Mouse (Mus musculus): ENCODE measurements around the gene Rin1. TPM values are rescaled to one million over a fixed set of nuclear protein-coding genes. Genes with fewer than 3 reads are reported as not detected.
A peak's percentile ranks its signal among the peaks of the same experiment; 100 is the strongest.

Gene Rin1
- polyA plus RNA-seq, 1 experiment from 2014 or later, result 4.8 TPM

DNA sequence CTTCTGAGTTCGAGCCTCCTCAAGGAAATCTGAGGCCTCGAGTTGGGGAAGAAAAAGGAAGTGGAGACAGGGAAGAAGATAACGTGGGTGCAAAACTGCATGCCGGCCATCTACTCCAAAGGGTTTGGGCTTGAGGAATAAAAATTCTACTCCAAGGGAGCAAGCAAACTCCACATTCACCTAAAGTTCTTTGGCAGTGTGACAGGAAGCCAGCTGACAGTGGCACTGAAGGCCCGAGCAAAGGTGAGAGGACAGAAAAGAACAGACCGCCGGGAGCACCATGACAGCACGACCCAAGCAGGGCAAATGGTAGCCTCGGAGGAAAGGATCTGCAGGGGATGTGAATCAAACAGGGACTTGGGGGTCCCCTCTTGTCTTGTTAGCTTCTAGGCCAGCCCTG, 55.8 kb downstream of the Rin1 start:
- peak overlapping the region; percentile 93 for H3K4me2 ChIP-seq (replicated peaks; ENCODE audit: low read depth, low read length)
- H3K4me3 ChIP-seq (ENCODE audit: low read length), result peak overlapping the region; percentile 88
- H3K4me1 ChIP-seq (ENCODE audit: insufficient read depth, low read length), result peaks cover 28% of the 10 kb centered on the region
- no peak for ATAC-seq (ENCODE audit: low FRiP score, low TSS enrichment)
- H3K27ac ChIP-seq (ENCODE audit: low read length), result peak overlapping the region; percentile 93
- H3K27me3 ChIP-seq (ENCODE audit: insufficient read depth, low read length), result no peaks in the 10 kb centered on the region
- H3K9me3 ChIP-seq (ENCODE audit: low read length), result no peaks in the 10 kb centered on the region
- H3K9ac ChIP-seq (replicated peaks; ENCODE audit: low read length), result peak overlapping the region; percentile 94
- 5% methylated on average over 9 of the region's 9 CpGs for WGBS
- peaks cover 61% of the 10 kb centered on the region for H3K36me3 ChIP-seq (ENCODE audit: insufficient read depth, low read length)

Other genes with a start within 250 kb of the Rin1 start
- 30.4 and 41.6 TPM in 2 replicates for gene Gm21992, start 238.9 kb upstream of the Rin1 start, polyA plus RNA-seq (2015; fragmentation: Nextera tagmentation; extraction: Ambion mirVana)
- 104 and 108 TPM in 2 replicates for gene Rbm14, start 238.8 kb upstream of the Rin1 start, polyA plus RNA-seq (2015; fragmentation: Nextera tagmentation; extraction: Ambion mirVana)
- gene Ccs, start 211.1 kb upstream of the Rin1 start, polyA plus RNA-seq (2015; fragmentation: Nextera tagmentation; extraction: Ambion mirVana), result 73.0 and 82.1 TPM in 2 replicates
- gene Ccdc87, start 211.1 kb upstream of the Rin1 start, polyA plus RNA-seq (2015; fragmentation: Nextera tagmentation; extraction: Ambion mirVana), result not detected in 2 replicates
- 66.6 and 76.7 TPM in 2 replicates for gene Ctsf, start 195.4 kb upstream of the Rin1 start, polyA plus RNA-seq (2015; fragmentation: Nextera tagmentation; extraction: Ambion mirVana)
- gene Actn3, start 172.6 kb upstream of the Rin1 start, polyA plus RNA-seq (2015; fragmentation: Nextera tagmentation; extraction: Ambion mirVana), result 9.4 and 11.0 TPM in 2 replicates
- gene Zdhhc24, start 171.8 kb upstream of the Rin1 start, polyA plus RNA-seq (2015; fragmentation: Nextera tagmentation; extraction: Ambion mirVana), result 14.2 and 15.3 TPM in 2 replicates
- 6.5 and 7.2 TPM in 2 replicates for gene Bbs1, start 143.9 kb upstream of the Rin1 start, polyA plus RNA-seq (2015; fragmentation: Nextera tagmentation; extraction: Ambion mirVana)
- 113 and 124 TPM in 2 replicates for gene Dpp3, start 122.2 kb upstream of the Rin1 start, polyA plus RNA-seq (2015; fragmentation: Nextera tagmentation; extraction: Ambion mirVana)
- gene Peli3, start 107.4 kb upstream of the Rin1 start, polyA plus RNA-seq (2015; fragmentation: Nextera tagmentation; extraction: Ambion mirVana), result 2.4 and 3.8 TPM in 2 replicates
- 102 and 106 TPM in 2 replicates for gene Mrpl11, start 88.3 kb upstream of the Rin1 start, polyA plus RNA-seq (2015; fragmentation: Nextera tagmentation; extraction: Ambion mirVana)
- not detected in 2 replicates for gene Npas4, start 60.2 kb upstream of the Rin1 start, polyA plus RNA-seq (2015; fragmentation: Nextera tagmentation; extraction: Ambion mirVana)
- 6.4 and 7.1 TPM in 2 replicates for gene Slc29a2, start 26.6 kb upstream of the Rin1 start, polyA plus RNA-seq (2015; fragmentation: Nextera tagmentation; extraction: Ambion mirVana)
- gene B4gat1, start 11.7 kb upstream of the Rin1 start, polyA plus RNA-seq (2015; fragmentation: Nextera tagmentation; extraction: Ambion mirVana), result 60.2 and 65.1 TPM in 2 replicates
- 1.9 and 3.8 TPM in 2 replicates for gene AC124502.3, start 11.6 kb upstream of the Rin1 start, polyA plus RNA-seq (2015; fragmentation: Nextera tagmentation; extraction: Ambion mirVana)
- gene Brms1, start 9.1 kb upstream of the Rin1 start, polyA plus RNA-seq (2015; fragmentation: Nextera tagmentation; extraction: Ambion mirVana), result 53.1 and 53.4 TPM in 2 replicates
- gene Cd248, start 17.6 kb downstream of the Rin1 start, polyA plus RNA-seq (2015; fragmentation: Nextera tagmentation; extraction: Ambion mirVana), result 59.3 and 64.5 TPM in 2 replicates
- gene Tmem151a, start 35.0 kb downstream of the Rin1 start, polyA plus RNA-seq (2015; fragmentation: Nextera tagmentation; extraction: Ambion mirVana), result 1.6 and 1.8 TPM in 2 replicates
- gene Yif1a, start 38.1 kb downstream of the Rin1 start, polyA plus RNA-seq (2015; fragmentation: Nextera tagmentation; extraction: Ambion mirVana), result 122 and 127 TPM in 2 replicates
- gene Cnih2, start 48.0 kb downstream of the Rin1 start, polyA plus RNA-seq (2015; fragmentation: Nextera tagmentation; extraction: Ambion mirVana), result 10.8 and 14.0 TPM in 2 replicates
- 306 and 315 TPM in 2 replicates for gene Rab1b, start 56.6 kb downstream of the Rin1 start, polyA plus RNA-seq (2015; fragmentation: Nextera tagmentation; extraction: Ambion mirVana)
- gene Klc2, start 68.1 kb downstream of the Rin1 start, polyA plus RNA-seq (2015; fragmentation: Nextera tagmentation; extraction: Ambion mirVana), result 25.1 and 27.4 TPM in 2 replicates
- gene Pacs1, start 222.6 kb downstream of the Rin1 start, polyA plus RNA-seq (2015; fragmentation: Nextera tagmentation; extraction: Ambion mirVana), result 23.8 and 27.7 TPM in 2 replicates
- gene Sf3b2, start 245.0 kb downstream of the Rin1 start, polyA plus RNA-seq (2015; fragmentation: Nextera tagmentation; extraction: Ambion mirVana), result 344 and 387 TPM in 2 replicates
- 3.2 and 4.2 TPM in 2 replicates for gene Gal3st3, start 247.8 kb downstream of the Rin1 start, polyA plus RNA-seq (2015; fragmentation: Nextera tagmentation; extraction: Ambion mirVana)

Measured in kidney, embryonic 16.5 days (tissue).